Mouse (Mus musculus) layer of hippocampus, adult 18-20 months (tissue): ENCODE data around the gene Tmem234. TPM values are rescaled to one million over a fixed set of nuclear protein-coding genes. Genes with fewer than 3 reads are reported as not detected.
"Not testable (repeated sequence)": the region's sequence is repeated elsewhere in the genome, so short reads cannot be mapped to it uniquely, and the experiment has no call there.

Experiments
- DNase-seq, 2 experiments: peaks; one replicate each; pipeline ENCODE4 v3.0.0; 2022; ENCODE audit warnings: low spot score in 2 of 2
- long read RNA-seq: library from polyadenylated mRNA; stranded (forward); transcript quantifications from one replicate; pipeline ENCODE4 v2.0.0, GENCODE M21; 2021
- total RNA-seq, 2 experiments: library from RNA; stranded (reverse); gene quantifications; 2 replicates each; pipeline ENCODE4 v1.2.3; 2021

The Tmem234 gene
- total RNA-seq = 10 to 100 TPM; 73.7 to 79.8 TPM
- long read RNA-seq, transcript Tmem234-210 (5 exons, 1,519 nt) = minor isoform, 24 of 108 reads
- long read RNA-seq, transcript Tmem234-201 (5 exons, 1,437 nt) = major isoform, 28 of 108 reads
- long read RNA-seq, transcript Tmem234-218 (4 exons, 1,124 nt) = minor isoform, 13 of 108 reads
- long read RNA-seq, partial matches to known transcripts = 12 of 108 reads
- long read RNA-seq, other reads (novel, unspliced or antisense) = 24 of 108 reads

- peak; percentile 80 to 88 for DNase-seq
Observed at GRCm38 (mm10) chr4:129600233-129601158, at the start of gene Tmem234, which contains the start of gene Eif3i. Gene Tmem234, plus strand, starts transcription at chr4:129600668. Gene Eif3i, minus strand, starts transcription at chr4:129600648.

GRCm38 (mm10) chr4:129554512-129554911 lies 46.0 kb upstream of the Tmem234 start:
- DNase-seq = not testable (repeated sequence)

GRCm38 (mm10) chr4:129555421-129555861 lies 45.0 kb upstream of the Tmem234 start:
- peak in 1 of 2 experiments; percentile 54 for DNase-seq

GRCm38 (mm10) chr4:129555862-129556531 lies 44.5 kb upstream of the Tmem234 start:
- peak in 1 of 2 experiments; percentile 15 for DNase-seq

- DNase-seq = peak; percentile 70 to 84
Observed at GRCm38 (mm10) chr4:129556532-129557223, 43.8 kb upstream of the Tmem234 start.

GRCm38 (mm10) chr4:129557256-129557808 lies 43.1 kb upstream of the Tmem234 start:
- DNase-seq = no peak

GRCm38 (mm10) chr4:129558321-129558955 lies 42.0 kb upstream of the Tmem234 start:
- no peak for DNase-seq

- DNase-seq = no peak
Observed at GRCm38 (mm10) chr4:129561184-129561583, 39.3 kb upstream of the Tmem234 start.

- DNase-seq = no peak
Observed at GRCm38 (mm10) chr4:129563718-129564117, 36.8 kb upstream of the Tmem234 start.

GRCm38 (mm10) chr4:129565139-129565538 lies 35.3 kb upstream of the Tmem234 start:
- no peak for DNase-seq

- DNase-seq = no peak
Observed at GRCm38 (mm10) chr4:129568366-129568765, 32.1 kb upstream of the Tmem234 start.

GRCm38 (mm10) chr4:129570028-129570427 lies 30.4 kb upstream of the Tmem234 start:
- no peak for DNase-seq

GRCm38 (mm10) chr4:129571551-129572084 lies 28.9 kb upstream of the Tmem234 start:
- DNase-seq = no peak

GRCm38 (mm10) chr4:129572236-129573092 lies 28.0 kb upstream of the Tmem234 start:
- no peak for DNase-seq

- no peak for DNase-seq
Observed at GRCm38 (mm10) chr4:129573093-129573370, 27.4 kb upstream of the Tmem234 start.

- no peak for DNase-seq
Observed at GRCm38 (mm10) chr4:129573430-129573829, 27.0 kb upstream of the Tmem234 start, which contains the start of gene Lck. Gene Lck, minus strand, starts transcription at chr4:129573641.

- no peak for DNase-seq
Observed at GRCm38 (mm10) chr4:129575171-129575844, 25.2 kb upstream of the Tmem234 start.

- DNase-seq = peak in 1 of 2 experiments; percentile 56
Observed at GRCm38 (mm10) chr4:129576863-129577491, 23.5 kb upstream of the Tmem234 start.
